Mouse (Mus musculus) thymus, postnatal 0 days (tissue): Measurements from ENCODE around the gene Mars. TPM values are rescaled to one million over a fixed set of nuclear protein-coding genes. Genes with fewer than 3 reads are reported as not detected.
A peak's percentile ranks its signal among the peaks of the same experiment; 100 is the strongest.

ENCODE experiments used
- DNase-seq: peaks from one replicate; pipeline ENCODE4 v3.0.0-alpha.2; 2015; ENCODE audit warnings: low spot score
- polyA plus RNA-seq: library from polyadenylated mRNA; unstranded; fragments of >200 nt; fragmentation: Nextera tagmentation; extraction: Ambion mirVana; gene quantifications from 2 replicates; pipeline ENCODE4 v1.2.1, GENCODE M21; 2015

The Mars gene
- polyA plus RNA-seq, 1 experiment from 2014 or later: 110 TPM

DNA sequence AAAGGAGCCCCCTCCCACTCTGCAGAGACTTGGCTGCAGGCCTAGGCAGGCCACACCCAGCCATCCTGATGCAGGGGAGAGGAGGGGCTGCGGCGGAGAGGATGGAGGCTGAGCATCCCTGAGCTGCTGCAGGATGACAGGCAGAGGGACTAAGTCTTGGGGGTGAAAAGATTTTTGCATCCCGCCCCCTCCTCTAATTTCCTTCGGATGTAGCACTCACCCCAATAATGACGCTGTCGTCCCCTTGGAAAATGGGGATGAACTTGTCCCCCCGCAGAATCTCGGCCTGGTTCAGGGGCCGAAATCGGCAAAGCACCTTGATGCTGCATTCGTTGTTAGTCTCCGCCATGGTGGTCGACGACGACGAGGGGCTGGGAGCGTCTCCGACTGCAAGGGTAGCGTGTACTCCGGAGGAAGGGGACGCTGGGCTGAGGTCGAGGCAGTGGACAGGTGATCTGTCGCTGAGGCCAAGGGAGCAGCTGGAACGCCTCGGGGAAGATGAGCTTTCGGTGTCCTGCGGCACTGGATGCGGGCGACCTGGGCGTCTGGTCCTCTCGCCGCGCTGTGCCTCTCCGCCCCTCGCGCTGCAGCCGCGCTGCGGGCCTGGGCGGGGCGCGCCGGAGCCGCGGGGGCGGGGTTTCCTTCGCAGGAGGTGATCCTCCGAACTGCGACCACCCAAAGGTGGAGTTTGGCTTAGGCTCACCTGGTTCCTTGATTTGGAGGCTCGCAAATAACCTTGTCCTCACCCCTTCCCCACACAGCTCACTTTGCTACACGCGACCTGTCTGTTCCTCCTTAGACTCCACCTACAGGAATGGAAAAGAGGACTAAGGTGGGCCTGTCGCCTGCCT lies 48.8 kb downstream of the Mars start, which contains the start of gene Kif5a:
Kif5a (minus strand) TSS at position 801 of the 851 bp plus-strand sequence.
- DNase-seq: peak; percentile 44

- DNase-seq: no peak
These were observed 49.7 kb downstream of the Mars start for GRCm38 (mm10) chr10:127261706-127262547.

- DNase-seq: no peak
These were observed 53.1 kb downstream of the Mars start for GRCm38 (mm10) chr10:127258489-127258888.

- no peak for DNase-seq
These were observed 53.8 kb downstream of the Mars start for GRCm38 (mm10) chr10:127257790-127258189.

- no peak for DNase-seq
These were observed 55.8 kb downstream of the Mars start for GRCm38 (mm10) chr10:127255625-127256345.

DNA sequence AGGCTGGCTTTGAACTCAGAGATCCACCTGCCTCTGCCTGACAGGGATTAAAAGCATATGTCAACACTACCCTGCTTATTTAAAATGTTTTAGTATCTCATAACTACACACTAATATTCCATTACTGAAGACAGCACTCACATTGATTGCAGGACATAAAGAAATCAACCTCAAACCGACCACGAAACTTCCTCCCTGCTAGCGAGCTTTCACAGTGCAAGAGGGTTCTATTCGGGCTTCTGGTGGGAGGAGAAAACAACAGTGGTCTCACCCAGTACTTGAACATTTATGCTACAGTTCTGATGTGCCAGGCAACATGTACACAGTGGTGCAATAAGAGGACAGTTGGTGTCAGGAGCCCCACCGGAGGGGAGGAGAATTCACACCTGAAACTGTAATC lies 60.8 kb downstream of the Mars start:
- no peak for DNase-seq

Other genes with a start within 250 kb of the Mars start
- gene Cdk4, start 248.3 kb downstream of the Mars start, polyA plus RNA-seq: 889 and 1,028 TPM in 2 replicates
- gene Tspan31, start 241.5 kb downstream of the Mars start, polyA plus RNA-seq: 49.9 and 60.5 TPM in 2 replicates
- gene Agap2, start 236.5 kb downstream of the Mars start, polyA plus RNA-seq: 12.3 and 13.5 TPM in 2 replicates
- 90.9 and 95.4 TPM in 2 replicates for gene Os9, start 190.7 kb downstream of the Mars start, polyA plus RNA-seq
- gene B4galnt1, start 146.6 kb downstream of the Mars start, polyA plus RNA-seq: 39.2 and 48.6 TPM in 2 replicates
- gene Slc26a10, start 131.1 kb downstream of the Mars start, polyA plus RNA-seq: 1.6 and 2.6 TPM in 2 replicates
- gene Arhgef25, start 121.7 kb downstream of the Mars start, polyA plus RNA-seq: 3.7 and 4.5 TPM in 2 replicates
- gene Dtx3, start 116.1 kb downstream of the Mars start, polyA plus RNA-seq: 42.7 and 47.3 TPM in 2 replicates
- 24.1 and 24.4 TPM in 2 replicates for gene Pip4k2c, start 100.2 kb downstream of the Mars start, polyA plus RNA-seq
- 0.13 and 0.32 TPM in 2 replicates for gene Kif5a, start 48.4 kb downstream of the Mars start, polyA plus RNA-seq
- 129 and 138 TPM in 2 replicates for gene Dctn2, start 45.4 kb downstream of the Mars start, polyA plus RNA-seq
- gene Mbd6, start 22.8 kb downstream of the Mars start, polyA plus RNA-seq: 10.3 and 13.8 TPM in 2 replicates
- 107 and 127 TPM in 2 replicates for gene Arhgap9, start 10.2 kb upstream of the Mars start, polyA plus RNA-seq
- gene Gli1, start 30.2 kb upstream of the Mars start, polyA plus RNA-seq: 0.13 and 0.14 TPM in 2 replicates
- gene Inhbe, start 42.6 kb upstream of the Mars start, polyA plus RNA-seq: not detected in 2 replicates
- gene Inhbc, start 58.6 kb upstream of the Mars start, polyA plus RNA-seq: not detected in 2 replicates
- 19.4 and 26.7 TPM in 2 replicates for gene R3hdm2, start 68.5 kb upstream of the Mars start, polyA plus RNA-seq
- 0.30 and 0.73 TPM in 2 replicates for gene Stac3, start 189.9 kb upstream of the Mars start, polyA plus RNA-seq
- 10.4 and 13.2 TPM in 2 replicates for gene Ndufa4l2, start 203.2 kb upstream of the Mars start, polyA plus RNA-seq
- 102 and 118 TPM in 2 replicates for gene Shmt2, start 210.7 kb upstream of the Mars start, polyA plus RNA-seq
- gene Nxph4, start 222.8 kb upstream of the Mars start, polyA plus RNA-seq: 0.19 and 0.23 TPM in 2 replicates